Mouse (Mus musculus): ENCODE data around the gene Ccdc33.

Ccdc33 gene

DNA sequence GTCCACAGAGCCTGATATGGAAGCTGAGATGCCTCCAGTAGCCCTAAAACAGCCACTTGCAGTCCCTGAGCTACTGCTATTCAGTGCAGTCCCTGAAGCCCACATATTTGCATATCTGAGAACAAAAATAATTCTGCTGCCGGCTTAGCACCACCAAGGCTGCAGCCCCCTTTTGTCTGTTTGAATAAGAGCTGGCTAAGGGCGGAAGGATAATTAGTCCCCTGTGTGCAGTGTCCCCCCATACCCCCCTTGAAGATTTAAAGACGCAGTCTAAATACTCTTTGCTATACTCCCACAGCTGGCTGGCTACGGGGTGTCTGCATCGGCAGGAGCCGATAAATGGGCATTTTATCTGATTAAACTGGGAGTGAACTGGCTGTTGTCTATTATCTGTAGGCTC, 70.0 kb downstream of the Ccdc33 start:
- no peak for DNase-seq (ENCODE audit: low read depth)

DNA sequence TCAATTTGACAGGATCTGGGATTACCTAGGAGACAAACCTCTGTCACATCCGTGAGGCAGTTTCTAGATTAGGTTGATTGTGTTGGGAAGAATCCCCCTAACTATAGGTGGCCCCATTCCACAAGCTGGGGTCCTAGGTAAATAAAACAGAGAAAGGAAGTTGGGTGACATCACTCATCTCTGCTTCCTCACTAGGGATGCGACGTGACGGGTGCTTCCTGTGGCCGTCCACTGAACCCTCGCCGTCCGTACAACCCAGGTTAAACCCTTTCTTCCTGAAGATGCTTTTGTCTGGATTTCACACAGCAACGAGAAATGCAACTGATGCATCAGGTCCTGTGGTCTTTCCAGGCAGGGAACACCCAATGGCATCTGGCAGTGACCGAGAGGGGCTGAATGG, 71.6 kb downstream of the Ccdc33 start:
- DNase-seq (ENCODE audit: low read depth) = no peak

DNA sequence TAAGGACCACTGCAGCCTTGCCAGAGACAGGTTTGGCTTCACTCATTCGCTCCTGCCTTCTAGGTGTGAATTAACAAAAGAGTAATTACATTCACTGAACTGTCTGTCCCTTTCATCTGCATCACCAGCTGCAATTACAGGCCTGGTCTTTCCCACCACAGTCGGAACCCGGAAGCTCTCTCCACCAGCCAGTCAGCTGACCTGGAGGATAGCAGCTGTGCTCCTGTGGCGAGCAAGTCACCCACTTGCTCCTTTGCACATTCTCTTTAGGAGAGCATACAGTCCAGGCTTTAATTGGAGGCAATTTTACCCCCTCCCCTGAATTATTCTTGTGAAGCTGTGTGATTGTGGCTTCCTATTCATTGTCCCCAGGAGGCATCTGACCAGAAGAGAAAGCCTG, 73.0 kb downstream of the Ccdc33 start:
- DNase-seq (ENCODE audit: low read depth) = no peak

DNA sequence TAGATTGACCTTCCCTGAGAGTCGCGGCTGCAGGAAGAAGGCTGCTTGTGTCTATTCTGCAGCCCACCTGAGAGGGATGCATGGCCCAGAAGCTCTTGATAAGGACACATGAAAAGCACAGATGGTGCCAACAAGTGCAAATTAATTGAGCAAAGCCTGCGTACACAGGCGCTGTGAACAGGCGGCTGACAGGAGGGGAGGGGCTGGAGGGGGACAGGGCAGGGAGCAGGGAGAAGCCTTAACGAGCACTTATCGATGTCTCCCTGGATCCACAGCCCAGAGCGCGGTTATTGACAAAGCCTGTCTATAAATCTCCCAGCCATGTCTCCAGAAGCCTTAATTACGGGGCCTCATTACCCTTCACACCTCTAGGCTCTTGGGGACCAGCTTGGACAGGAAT, 73.8 kb downstream of the Ccdc33 start:
- no peak for DNase-seq (ENCODE audit: low read depth)

DNA sequence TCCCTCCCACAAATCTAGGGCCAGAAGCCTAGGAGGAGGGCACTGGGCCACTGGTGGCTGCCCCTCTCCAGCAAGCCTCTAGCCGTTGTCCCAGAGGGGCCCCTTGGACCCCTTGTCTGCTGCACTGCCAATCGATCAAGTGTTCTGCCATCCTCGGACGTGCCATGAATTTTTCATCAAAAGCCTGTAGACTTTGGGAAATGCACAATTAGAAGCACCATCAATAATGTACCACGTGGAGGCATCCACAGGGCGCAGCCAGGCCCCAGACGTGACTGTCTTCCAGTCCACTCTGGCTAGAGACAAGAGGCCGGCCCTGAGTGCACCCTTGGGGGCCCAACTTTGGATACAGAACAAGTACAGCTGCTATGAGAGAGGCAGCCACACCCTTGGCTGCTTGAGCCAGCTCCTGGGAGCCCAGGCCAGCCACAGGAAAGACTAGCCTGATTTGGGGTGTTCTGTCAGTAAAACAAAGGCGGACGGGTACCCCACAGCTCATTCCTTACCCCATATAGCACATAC, 75.1 kb downstream of the Ccdc33 start:
- DNase-seq (ENCODE audit: low read depth) = no peak

DNA sequence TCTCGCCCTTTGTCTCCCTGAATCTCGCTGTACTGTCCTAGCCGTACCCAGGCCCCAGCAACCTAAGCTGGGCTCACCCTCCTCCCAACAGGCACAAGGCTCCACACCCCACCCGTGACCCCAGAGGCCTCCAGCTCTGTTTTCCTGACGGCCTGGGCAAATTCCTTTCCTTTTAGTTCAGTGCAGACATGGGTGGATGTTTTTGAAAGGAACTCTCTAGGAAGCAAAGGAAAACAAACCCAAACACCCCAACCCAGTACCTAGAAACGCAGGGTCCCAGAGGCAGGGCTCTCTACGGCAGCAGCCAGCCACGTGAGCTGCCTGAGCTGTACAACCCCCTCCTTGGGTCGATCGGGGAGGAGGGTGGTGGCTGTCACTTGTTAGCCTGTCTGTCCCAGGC, 76.2 kb downstream of the Ccdc33 start:
- DNase-seq (ENCODE audit: low read depth) = peak; percentile 53

DNA sequence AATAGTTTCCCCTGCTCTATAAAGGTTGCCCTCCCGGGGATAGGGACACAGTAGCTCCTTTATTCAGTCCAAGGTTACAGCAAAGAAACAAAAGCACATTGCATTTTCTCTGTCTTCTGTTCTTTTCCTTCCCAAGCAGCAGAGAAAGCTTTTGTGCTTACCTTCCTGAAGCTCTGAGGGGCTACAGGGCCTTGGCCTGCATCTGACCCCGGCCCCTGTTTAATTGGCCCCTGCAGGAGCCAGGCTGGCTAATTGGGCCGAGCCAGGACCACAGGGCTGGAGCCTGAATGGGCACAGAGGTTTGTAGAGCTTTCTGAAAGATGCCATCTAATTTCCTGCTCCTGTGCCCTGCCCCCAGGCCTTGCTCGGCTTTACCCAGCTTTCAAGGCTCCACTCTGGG, 77.6 kb downstream of the Ccdc33 start:
- DNase-seq (ENCODE audit: low read depth) = peak; percentile 43

DNA sequence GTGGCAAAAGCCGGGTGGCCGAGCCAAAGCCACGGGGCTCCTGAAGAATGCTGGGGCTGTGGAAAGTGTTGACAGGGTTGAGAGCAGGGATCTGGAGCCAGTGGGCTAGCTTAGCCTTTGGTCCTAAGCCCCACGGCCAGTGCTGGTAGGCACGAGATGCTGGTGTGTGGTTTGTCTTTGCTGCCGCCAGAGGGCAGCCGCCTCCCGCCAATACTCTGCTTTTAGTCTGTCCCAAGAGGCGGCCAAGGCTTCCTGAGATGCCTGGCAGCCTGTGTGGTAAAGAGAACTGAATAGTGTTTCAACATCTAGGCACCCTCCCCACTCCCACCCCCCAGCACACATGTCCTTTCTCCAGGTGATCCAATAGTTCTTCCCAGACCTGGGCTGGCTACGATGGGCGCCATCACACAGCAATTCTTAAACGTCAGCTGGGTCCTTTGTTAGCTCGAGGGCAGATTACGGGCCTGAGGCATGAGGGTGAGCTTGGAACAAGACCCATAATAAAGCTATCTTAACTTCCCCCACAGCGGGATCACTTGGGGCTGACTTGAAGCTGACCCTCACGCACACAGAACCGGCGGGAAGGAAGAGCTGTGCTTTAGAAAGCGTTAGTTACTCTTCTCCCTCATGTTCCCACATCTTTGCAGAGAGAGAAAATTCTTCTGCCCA, 80.0 kb downstream of the Ccdc33 start:
- peak; percentile 54 for DNase-seq (ENCODE audit: low read depth)

DNA sequence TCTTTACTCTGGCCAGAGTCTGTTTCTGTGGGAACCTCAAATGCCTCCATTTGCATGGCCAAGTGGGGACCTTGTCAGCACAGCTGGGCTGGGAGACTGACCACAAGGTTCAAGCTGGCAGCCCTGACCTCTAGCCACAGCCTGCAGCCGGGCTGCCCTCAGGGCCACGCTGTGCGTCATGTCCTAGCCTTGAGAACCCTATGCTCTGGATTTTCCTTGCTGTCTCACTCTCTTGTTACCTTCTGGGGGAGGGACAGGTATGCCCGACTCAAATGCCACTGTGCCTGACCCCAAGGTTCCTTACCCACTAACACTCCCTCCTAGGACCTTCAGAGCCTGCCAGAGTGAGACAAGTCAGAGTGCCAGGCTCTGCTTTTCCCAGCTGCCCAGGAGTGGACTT, 81.7 kb downstream of the Ccdc33 start:
- DNase-seq (ENCODE audit: low read depth) = peak; percentile 40

DNA sequence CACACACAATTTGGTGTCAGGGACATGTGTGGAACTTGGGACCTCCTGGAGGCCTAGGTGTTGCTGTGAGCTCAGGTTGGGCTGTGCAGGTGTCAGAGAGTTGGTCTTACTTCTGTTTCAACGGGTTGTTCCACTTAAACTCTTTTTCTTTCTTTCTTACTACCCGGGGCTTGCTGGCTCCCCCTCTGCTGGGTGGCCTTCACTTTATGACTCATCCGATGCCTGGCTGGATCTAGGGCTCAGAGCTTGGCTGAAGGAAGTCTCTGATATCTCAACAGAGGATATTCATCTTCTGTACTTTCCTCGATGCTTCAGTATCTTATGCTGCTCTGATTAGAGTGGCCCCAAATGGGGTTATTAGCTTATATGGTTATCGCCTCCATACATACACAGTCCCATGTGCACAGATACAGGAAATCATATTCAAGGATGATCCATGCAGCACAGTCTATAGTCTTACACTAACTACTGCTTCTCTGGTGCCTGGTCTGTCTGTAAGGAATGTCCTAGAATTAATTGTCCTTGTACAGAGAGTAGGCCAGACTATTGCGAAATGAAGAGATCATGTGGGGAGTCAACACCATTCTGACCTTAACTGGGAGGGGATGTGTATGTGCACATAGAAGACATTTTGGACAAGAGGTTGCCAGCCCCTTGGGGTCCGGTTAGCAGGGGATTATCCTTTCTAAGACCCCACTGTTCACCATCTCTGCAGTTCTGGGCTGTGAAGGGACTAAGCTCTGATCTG, 82.5 kb downstream of the Ccdc33 start:
- no peak for DNase-seq (ENCODE audit: low read depth)

DNA sequence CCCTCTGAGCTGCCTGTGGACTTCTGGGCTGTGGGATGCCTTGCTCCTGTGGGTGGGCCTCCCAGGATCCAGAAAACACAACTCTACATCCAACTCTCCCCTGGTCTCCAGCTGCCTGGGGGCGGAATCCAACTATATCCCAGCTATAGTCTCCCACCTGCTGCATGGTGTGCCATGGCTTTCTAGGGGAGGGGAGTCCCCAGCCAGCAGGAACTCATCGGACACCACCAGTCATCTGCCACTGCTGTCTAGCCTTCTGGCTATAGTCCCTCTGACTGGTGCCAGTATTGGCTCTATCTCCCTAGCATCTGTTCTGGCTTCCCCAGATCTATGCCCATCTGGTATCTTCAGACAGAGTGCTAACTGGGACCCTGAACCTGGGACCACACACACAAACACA, 83.1 kb downstream of the Ccdc33 start:
- no peak for DNase-seq (ENCODE audit: low read depth)

DNA sequence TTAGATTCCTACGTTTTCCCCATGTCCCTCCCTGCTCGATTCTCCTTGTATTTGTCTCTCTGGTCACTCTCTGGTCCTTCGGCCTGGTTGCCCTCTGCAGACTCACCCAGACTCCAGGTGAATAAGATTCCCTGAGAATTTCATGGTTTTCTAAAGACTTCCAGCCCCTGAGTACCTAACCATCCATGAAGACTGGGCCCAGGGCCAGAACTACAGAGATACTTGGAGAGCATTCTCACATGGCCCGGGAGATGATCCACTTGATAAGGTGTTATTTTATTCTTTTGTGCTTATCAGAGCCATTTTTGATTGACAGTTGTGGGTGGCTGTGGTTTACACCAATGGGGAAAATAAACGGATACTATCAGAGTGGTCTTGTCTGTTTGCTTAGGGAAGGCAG, 86.7 kb downstream of the Ccdc33 start:
- DNase-seq (ENCODE audit: low read depth) = no peak

DNA sequence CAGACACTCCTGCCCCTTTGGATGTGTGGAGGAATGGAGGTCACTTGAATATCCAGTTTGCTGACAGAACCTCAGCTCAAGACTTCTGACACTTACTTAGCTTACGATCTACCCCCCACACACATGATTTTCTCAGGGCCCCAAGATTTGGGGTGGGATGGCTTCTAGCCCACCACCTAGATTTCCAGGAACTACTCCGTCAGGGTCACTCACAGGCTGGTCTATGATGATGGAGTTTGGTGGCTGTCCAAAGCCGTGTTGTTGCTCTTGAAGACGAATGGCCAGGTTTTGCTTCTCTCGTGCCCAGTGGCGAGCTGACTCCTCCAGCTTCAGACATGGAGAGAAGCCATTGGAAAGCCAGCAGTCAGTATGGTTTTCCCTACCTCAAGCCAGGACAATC, 89.0 kb downstream of the Ccdc33 start:
- DNase-seq (ENCODE audit: low read depth) = no peak

DNA sequence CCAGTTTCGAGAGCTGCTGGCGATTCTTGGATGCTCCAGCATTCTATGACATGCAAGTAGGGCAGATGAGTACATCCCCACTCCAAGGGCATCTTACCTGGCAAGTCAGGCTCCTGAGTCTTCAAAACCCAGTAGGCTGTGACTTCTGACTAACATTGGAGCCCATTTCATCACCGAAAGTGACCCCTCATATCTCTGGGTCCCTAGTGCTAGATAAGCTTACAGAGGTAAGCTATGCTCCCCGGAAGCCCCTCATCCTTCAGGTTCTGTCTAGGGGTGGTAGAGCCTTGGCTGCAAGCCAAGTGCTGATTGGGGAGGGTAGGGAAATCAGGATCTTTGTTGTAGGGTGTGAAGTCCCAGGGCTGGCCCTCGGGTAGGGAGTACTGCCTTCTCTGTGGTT, 89.8 kb downstream of the Ccdc33 start:
- DNase-seq (ENCODE audit: low read depth) = no peak

DNA sequence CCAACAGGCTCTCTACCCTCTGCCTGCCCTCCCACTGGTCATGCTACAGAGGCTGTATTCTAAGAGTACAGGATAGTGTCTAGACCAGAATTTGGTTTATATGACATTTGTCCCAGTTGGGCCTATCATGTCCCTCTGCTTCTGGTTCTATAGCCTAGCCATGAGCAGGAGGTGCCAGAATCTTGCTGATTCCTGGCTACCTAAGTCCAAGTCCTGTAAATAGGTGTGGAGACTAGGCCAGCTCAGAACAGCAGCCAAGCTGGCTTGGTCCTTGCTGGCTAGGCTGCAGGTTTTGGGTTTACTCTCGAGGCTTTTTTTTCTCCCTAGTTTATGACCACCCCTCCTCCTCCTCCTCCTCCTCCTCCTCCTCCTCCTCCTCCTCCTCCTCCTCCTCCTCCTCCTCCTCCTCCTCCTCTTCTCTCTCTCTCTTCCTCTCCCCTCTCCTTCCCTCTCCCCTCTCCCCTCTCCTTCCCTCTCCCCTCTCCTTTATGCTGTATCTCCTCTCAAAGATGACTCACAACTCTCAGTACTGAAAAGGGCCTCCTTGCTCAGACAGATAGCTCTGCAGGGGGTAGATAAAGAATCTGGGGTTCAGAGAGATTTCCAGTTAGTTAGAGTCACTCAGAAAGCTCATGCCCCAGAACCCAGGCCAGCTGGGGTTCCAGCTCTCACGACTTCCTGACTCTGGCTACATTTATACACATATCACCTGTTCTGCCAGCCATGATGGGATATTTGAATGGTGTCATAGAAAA, 91.0 kb downstream of the Ccdc33 start:
- DNase-seq (ENCODE audit: low read depth) = no peak

DNA sequence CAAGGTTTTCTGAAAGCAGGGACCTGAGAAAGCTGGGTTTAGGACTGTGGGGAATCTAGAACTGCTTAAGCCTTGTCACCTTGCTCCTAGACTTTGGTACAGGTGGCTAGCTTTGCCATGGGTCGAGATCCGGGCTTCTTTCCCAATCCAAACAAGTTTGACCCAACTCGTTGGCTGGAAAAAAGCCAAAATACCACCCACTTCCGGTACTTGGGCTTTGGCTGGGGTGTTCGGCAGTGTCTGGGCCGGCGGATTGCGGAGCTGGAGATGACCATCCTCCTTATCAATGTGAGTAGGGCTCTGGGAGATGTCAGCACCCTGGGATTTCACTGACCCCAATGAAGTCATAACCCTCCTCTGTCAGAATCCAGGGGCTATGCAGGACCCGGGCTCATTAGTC, 92.6 kb downstream of the Ccdc33 start:
- DNase-seq (ENCODE audit: low read depth) = no peak

DNA sequence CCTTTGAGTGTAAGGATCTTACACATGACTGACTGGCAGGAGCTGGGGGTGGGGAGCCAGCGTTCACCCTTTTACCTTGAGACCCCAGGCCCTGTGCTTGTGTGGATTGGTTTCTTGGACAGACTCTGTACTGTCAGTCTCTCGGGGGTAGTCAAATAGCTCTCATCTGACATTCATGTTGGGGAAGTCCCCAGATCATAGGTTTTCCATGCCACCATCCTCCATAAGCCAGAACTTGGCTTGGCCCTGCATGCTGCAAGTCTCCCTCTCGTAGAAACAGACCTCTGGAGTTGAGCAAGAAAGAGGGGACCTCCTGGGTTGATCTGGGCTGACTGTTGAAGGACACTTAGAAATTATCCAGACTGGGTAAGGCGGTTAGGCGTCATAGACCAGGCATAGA, 100.2 kb downstream of the Ccdc33 start:
- DNase-seq (ENCODE audit: low read depth) = no peak

DNA sequence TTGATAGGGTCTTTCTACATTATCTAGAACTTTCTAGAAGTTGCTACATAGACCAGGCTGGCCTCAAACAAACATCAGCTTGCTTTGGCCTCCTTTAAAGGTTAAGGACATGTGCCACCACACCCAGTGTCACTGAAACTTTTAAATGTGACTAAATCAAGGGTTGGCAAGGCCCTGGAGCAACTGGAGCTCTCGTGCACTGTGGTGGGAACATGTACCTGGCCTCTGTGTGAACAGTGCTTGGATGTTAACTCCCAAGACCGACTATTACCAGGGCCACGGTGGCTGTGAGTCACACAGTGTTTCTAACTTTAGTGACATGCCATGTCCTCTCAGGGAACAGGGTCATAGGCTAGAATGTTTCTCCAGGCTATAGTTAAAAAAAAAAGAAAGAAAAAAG, 101.7 kb downstream of the Ccdc33 start:
- DNase-seq (ENCODE audit: low read depth) = no peak

DNA sequence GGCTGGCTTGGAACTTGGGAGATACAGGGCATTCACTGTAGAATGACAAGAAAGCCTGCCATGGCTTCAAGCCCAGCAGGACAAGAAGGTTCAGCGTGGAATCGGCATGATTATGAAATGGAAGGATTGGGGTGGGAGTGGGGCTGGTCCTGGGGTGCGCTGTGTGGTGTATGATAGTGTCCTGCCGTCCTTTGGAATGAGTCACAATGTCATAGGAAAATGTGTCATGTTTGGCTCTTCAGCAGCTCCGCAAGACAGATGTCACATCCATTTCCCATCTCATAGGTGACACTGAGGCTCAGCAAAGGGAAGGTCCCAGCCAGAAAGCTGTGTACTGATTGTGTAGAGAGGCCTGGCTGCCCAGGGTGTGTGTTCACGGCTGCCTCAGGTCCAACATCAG, 102.8 kb downstream of the Ccdc33 start:
- DNase-seq (ENCODE audit: low read depth) = no peak

DNA sequence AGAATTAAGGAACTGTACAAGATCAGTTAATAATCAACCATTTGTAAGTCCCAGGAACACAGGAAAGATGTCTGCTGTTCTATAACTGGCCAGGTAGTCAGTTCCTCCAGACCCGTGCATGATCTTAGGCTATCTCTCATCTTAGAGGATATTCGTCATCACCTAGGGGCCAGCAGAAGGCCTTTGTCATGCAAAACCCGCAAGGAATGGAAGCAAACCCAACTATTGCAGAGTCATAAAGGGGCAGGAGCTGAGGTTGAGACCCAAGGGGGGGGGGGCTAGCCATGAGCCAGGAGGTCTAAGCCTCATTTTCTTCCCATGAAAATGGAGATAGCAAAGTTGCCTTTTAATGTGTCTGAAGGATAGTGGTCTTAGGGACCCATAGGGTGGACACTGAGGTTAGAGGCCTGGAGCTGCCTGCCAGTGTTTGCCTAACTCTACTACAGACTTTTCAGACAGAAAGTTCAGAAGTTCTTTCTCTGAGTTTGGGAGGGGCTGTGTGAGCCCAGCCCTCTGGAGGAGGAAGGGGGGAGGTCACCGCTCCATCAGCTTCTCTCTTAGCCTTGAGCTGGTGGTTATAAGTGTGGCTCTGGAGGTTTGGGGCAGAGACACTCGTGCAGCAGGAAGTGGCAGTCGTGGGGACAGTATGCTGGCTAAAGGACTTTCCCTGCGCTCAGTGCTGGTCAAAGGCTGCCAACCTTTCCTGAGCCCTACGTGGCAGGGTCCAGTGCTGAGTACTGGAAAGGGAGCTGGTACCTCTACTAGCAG, 104.0 kb downstream of the Ccdc33 start:
- DNase-seq (ENCODE audit: low read depth) = no peak

DNA sequence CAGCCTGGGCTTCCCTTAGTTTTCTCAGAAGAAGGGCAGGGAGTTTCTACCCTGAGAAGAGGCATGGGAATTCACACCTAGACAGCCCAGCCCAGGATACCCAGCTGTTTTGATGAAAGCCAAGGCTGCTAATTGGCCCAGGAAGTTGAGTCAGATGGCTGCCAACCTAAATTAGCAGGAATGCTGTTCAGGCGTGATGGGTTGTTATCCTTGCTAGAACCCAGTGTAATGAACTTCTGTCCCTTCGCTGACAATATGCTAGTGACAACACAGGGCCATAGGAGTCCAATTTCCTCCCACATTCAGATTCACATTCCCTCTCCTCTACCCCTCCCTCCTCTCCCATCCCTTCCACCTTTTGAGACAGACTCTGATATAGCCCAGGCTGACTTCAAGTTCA, 105.7 kb downstream of the Ccdc33 start:
- DNase-seq (ENCODE audit: low read depth) = no peak

DNA sequence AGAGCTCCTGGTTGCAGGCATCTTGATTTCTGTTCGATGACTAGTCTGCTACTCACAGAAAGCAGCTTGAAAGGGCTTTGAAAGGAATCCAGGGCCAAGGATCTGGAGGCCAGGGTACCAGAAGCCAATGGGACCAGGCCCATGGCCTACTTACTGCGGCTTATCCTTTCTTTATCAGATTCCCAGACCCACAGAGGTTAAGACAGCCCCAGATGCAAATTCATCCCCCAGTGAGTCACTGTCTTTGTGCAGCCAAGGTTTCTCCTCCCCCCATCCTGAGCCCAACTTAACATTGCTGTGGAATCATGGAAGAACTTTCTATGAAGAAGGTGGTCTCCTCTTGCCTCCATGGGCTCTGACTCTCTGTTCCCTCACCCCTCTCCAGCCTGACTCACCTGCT, 106.1 kb downstream of the Ccdc33 start:
- no peak for DNase-seq (ENCODE audit: low read depth)
